Mouse (Mus musculus) layer of hippocampus, postnatal 14 days (tissue): ENCODE measurements around the gene BC025446. TPM values are rescaled to one million over a fixed set of nuclear protein-coding genes. Genes with fewer than 3 reads are reported as not detected.

Source experiments
- total RNA-seq, 2 experiments: library from RNA; stranded (reverse); gene quantifications; 2 replicates each; pipeline ENCODE4 v1.2.3; 2021

Gene BC025446
- total RNA-seq, 2 experiments from 2014 or later = not detected

Other genes with a start within 250 kb of the BC025446 start
- under 1 TPM; 0.33 to 0.39 TPM for gene Ly6i, start 232.9 kb upstream of the BC025446 start, total RNA-seq
- gene Ly6a, start 218.3 kb upstream of the BC025446 start, total RNA-seq = 10 to 100 TPM; 10.9 to 13.1 TPM
- gene Ly6c1, start 167.5 kb upstream of the BC025446 start, total RNA-seq = 10 to 100 TPM; 53.7 to 64.7 TPM
- gene Ly6c2, start 104.4 kb upstream of the BC025446 start, total RNA-seq = 1 to 10 TPM in 1 of 2 experiments, under 1 TPM in 1; 0.95 to 2.9 TPM
- not detected for gene Ly6g, start 61.1 kb upstream of the BC025446 start, total RNA-seq
- not detected for gene Ly6f, start 52.0 kb downstream of the BC025446 start, total RNA-seq